Mouse (Mus musculus): ENCODE data around the gene Hoxa5.

DNA sequence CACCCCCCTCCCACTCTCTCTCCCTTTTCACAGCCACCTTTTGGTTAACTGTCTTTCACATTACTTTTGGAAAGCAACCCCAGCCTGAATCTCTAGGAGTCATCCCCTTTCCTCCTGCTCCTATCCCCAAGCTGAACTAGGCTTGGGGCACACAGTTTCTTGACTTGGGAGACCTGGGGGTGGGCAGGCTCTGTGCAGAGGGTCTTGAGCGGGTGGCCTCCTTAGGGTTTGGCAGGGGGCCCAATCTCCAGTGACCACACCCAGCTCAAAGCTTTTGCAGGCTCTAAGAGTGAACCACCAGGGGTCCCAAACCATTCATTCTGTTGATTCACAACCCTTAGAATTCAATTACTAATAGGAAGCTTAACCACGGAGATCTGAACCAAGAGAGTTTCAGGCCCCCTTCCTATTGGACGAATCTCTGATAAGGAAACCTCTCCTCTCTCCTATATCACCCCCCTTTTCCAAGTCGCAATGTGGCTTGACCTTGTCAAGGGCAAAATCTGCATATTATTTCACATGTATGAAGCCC lies 38.5 kb upstream of the Hoxa5 start:
- TF ChIP-seq POLR2A (IDR thresholded peaks at IDR 0.05; ENCODE audit: insufficient read depth, low read depth, low read length) (no peak), CTCF (IDR thresholded peaks at IDR 0.05) (no peak)
